ENCODE assay signal across 1 mouse cellular context in the genomic region with DNA sequence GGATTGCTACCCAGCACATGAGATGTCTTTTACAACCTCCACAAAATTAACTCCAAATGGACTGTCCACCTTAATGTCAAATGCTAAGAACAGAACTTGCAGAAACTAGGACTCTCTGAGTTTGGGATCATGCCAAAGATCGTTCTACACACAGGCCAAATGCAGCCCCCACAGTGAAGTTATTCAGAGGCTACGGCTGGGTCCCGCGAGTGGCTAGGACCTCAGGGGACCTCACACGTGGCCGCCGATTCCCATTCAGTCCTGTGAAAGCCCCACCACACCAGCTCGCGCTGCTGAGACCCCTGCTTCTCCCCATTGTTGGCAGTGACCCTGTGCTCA.
TF ChIP-seq lines count a peak whose summit lies in the region.

No protein-coding gene starts in this region.

TF ChIP-seq in CH12.LX, 34 proteins besides CTCF, POLR2A, EP300 and RAD21:
- peak; percentile 47; the same call in 1 of the 2 replicates for TF ChIP-seq MAX (IDR thresholded peaks at IDR 0.05; ENCODE audit: low read length)
- TF ChIP-seq MYC (IDR thresholded peaks at IDR 0.05; ENCODE audit: low read depth, low read length), result 0 out of 2 replicates have a peak, but pooled peaks have one; percentile 88
